Mouse (Mus musculus): ENCODE measurements at regions not wholly inside any gene's neighbourhood (a gene's known extent, or its start where the extent isn't known, plus 50 kb on each side); places are given as distances from the start of the nearest gene placed in this dataset.

GRCm38 (mm10) chr5:39273710-39274385, 397.2 kb upstream of the Clnk start:
- no peaks in the 10 kb centered on the region for H3K9me3 ChIP-seq
- no peaks in the 10 kb centered on the region for H3K4me1 ChIP-seq
- no peak overlapping the region for H3K4me3 ChIP-seq (replicated peaks)
- no peaks in the 10 kb centered on the region for H3K36me3 ChIP-seq (replicated peaks; ENCODE audit: low read length)
- H3K27me3 ChIP-seq (replicated peaks), result no peaks in the 10 kb centered on the region
- TF ChIP-seq GATA1 (IDR thresholded peaks at IDR 0.05; ENCODE audit: borderline replicate concordance, low read length), result no peak
- TF ChIP-seq FLI1 (IDR thresholded peaks at IDR 0.05; ENCODE audit: low read length), result no peak

GRCm38 (mm10) chr5:39267106-39267505, 390.5 kb upstream of the Clnk start:
- Histone ChIP-seq H3K27me3 (replicated peaks) (no peaks in the 10 kb centered on the region), H3K4me1 (no peaks in the 10 kb centered on the region), H3K36me3 (replicated peaks; ENCODE audit: low read length) (no peaks in the 10 kb centered on the region), H3K4me3 (replicated peaks) (no peak overlapping the region), H3K9me3 (no peaks in the 10 kb centered on the region)
- TF ChIP-seq GATA1 (IDR thresholded peaks at IDR 0.05; ENCODE audit: borderline replicate concordance, low read length) (no peak), FLI1 (IDR thresholded peaks at IDR 0.05; ENCODE audit: low read length) (no peak)

GRCm38 (mm10) chr5:39260721-39261190, 384.1 kb upstream of the Clnk start:
- TF ChIP-seq FLI1 (IDR thresholded peaks at IDR 0.05; ENCODE audit: low read length), result no peak
- TF ChIP-seq GATA1 (IDR thresholded peaks at IDR 0.05; ENCODE audit: borderline replicate concordance, low read length), result no peak
- H3K4me3 ChIP-seq (replicated peaks), result no peak overlapping the region
- no peaks in the 10 kb centered on the region for H3K27me3 ChIP-seq (replicated peaks)
- H3K36me3 ChIP-seq (replicated peaks; ENCODE audit: low read length), result no peaks in the 10 kb centered on the region
- H3K4me1 ChIP-seq, result no peaks in the 10 kb centered on the region
- no peaks in the 10 kb centered on the region for H3K9me3 ChIP-seq

- H3K9me3 ChIP-seq, result no peaks in the 10 kb centered on the region
- H3K4me1 ChIP-seq, result no peaks in the 10 kb centered on the region
- no peak overlapping the region for H3K4me3 ChIP-seq (replicated peaks)
- H3K36me3 ChIP-seq (replicated peaks; ENCODE audit: low read length), result no peaks in the 10 kb centered on the region
- TF ChIP-seq GATA1 (IDR thresholded peaks at IDR 0.05; ENCODE audit: borderline replicate concordance, low read length) (no peak), FLI1 (IDR thresholded peaks at IDR 0.05; ENCODE audit: low read length) (no peak)
- H3K27me3 ChIP-seq (replicated peaks), result no peaks in the 10 kb centered on the region
Observed at GRCm38 (mm10) chr5:39257745-39258144, 381.1 kb upstream of the Clnk start.

GRCm38 (mm10) chr5:39252206-39252605, 375.6 kb upstream of the Clnk start:
- Histone ChIP-seq H3K27me3 (replicated peaks) (no peaks in the 10 kb centered on the region), H3K4me1 (peaks cover 16% of the 10 kb centered on the region), H3K9me3 (no peaks in the 10 kb centered on the region), H3K36me3 (replicated peaks; ENCODE audit: low read length) (no peaks in the 10 kb centered on the region), H3K4me3 (replicated peaks) (no peak overlapping the region)
- TF ChIP-seq FLI1 (IDR thresholded peaks at IDR 0.05; ENCODE audit: low read length) (no peak), GATA1 (IDR thresholded peaks at IDR 0.05; ENCODE audit: borderline replicate concordance, low read length) (no peak)

GRCm38 (mm10) chr5:39251021-39251420, 374.4 kb upstream of the Clnk start:
- 0 out of 2 replicates have a peak, but pooled peaks cover 3% of the 10 kb centered on the region for H3K9me3 ChIP-seq
- no peak for TF ChIP-seq GATA1 (IDR thresholded peaks at IDR 0.05; ENCODE audit: borderline replicate concordance, low read length)
- TF ChIP-seq FLI1 (IDR thresholded peaks at IDR 0.05; ENCODE audit: low read length), result no peak
- no peaks in the 10 kb centered on the region for H3K27me3 ChIP-seq (replicated peaks)
- H3K4me1 ChIP-seq, result peaks cover 16% of the 10 kb centered on the region
- H3K4me3 ChIP-seq (replicated peaks), result no peak overlapping the region
- H3K36me3 ChIP-seq (replicated peaks; ENCODE audit: low read length), result no peaks in the 10 kb centered on the region

- TF ChIP-seq GATA1 (IDR thresholded peaks at IDR 0.05; ENCODE audit: borderline replicate concordance, low read length) (no peak), FLI1 (IDR thresholded peaks at IDR 0.05; ENCODE audit: low read length) (no peak)
- H3K4me1 ChIP-seq, result 0 out of 2 replicates have a peak, but pooled peaks cover 5% of the 10 kb centered on the region
- H3K9me3 ChIP-seq, result peaks cover 3% of the 10 kb centered on the region; the same call in 1 of the 2 replicates
- no peaks in the 10 kb centered on the region for H3K27me3 ChIP-seq (replicated peaks)
- no peak overlapping the region for H3K4me3 ChIP-seq (replicated peaks)
- H3K36me3 ChIP-seq (replicated peaks; ENCODE audit: low read length), result no peaks in the 10 kb centered on the region
Observed at GRCm38 (mm10) chr5:39219698-39220097, 343.1 kb upstream of the Clnk start.

GRCm38 (mm10) chr5:39216326-39216725, 339.7 kb upstream of the Clnk start:
- Histone ChIP-seq H3K4me1 (0 out of 2 replicates have a peak, but pooled peaks cover 5% of the 10 kb centered on the region), H3K27me3 (replicated peaks) (no peaks in the 10 kb centered on the region), H3K36me3 (replicated peaks; ENCODE audit: low read length) (no peaks in the 10 kb centered on the region), H3K9me3 (no peaks in the 10 kb centered on the region), H3K4me3 (replicated peaks) (no peak overlapping the region)
- TF ChIP-seq GATA1 (IDR thresholded peaks at IDR 0.05; ENCODE audit: borderline replicate concordance, low read length) (no peak), FLI1 (IDR thresholded peaks at IDR 0.05; ENCODE audit: low read length) (no peak)

- H3K36me3 ChIP-seq (replicated peaks; ENCODE audit: low read length), result no peaks in the 10 kb centered on the region
- 0 out of 2 replicates have a peak, but pooled peaks cover 5% of the 10 kb centered on the region for H3K4me1 ChIP-seq
- no peaks in the 10 kb centered on the region for H3K27me3 ChIP-seq (replicated peaks)
- H3K4me3 ChIP-seq (replicated peaks), result no peak overlapping the region
- TF ChIP-seq FLI1 (IDR thresholded peaks at IDR 0.05; ENCODE audit: low read length) (no peak), GATA1 (IDR thresholded peaks at IDR 0.05; ENCODE audit: borderline replicate concordance, low read length) (no peak)
- H3K9me3 ChIP-seq, result no peaks in the 10 kb centered on the region
Observed at GRCm38 (mm10) chr5:39215016-39215415, 338.4 kb upstream of the Clnk start.

- H3K4me3 ChIP-seq (replicated peaks), result no peak overlapping the region
- H3K27me3 ChIP-seq (replicated peaks), result no peaks in the 10 kb centered on the region
- H3K36me3 ChIP-seq (replicated peaks; ENCODE audit: low read length), result no peaks in the 10 kb centered on the region
- no peaks in the 10 kb centered on the region for H3K9me3 ChIP-seq
- no peak for TF ChIP-seq FLI1 (IDR thresholded peaks at IDR 0.05; ENCODE audit: low read length)
- TF ChIP-seq GATA1 (IDR thresholded peaks at IDR 0.05; ENCODE audit: borderline replicate concordance, low read length), result no peak
- H3K4me1 ChIP-seq, result 0 out of 2 replicates have a peak, but pooled peaks cover 5% of the 10 kb centered on the region
Observed at GRCm38 (mm10) chr5:39212550-39212949, 335.9 kb upstream of the Clnk start.

All from megakaryocyte, embryonic 14.5 days (primary cell).